Mouse (Mus musculus): ENCODE results near the gene Coro1b.

GRCm38 (mm10) chr19:4184976-4185975 is 36.9 kb downstream of the Coro1b start:
- TF ChIP-seq CTCF (conservative IDR thresholded peaks at IDR 0.05 in 1 of 2, IDR thresholded peaks at IDR 0.05 in 1 of 2; ENCODE audit: low read depth in 2 of 2, low read length in 2 of 2) (no peak), EP300 (IDR thresholded peaks at IDR 0.05; ENCODE audit: low read length) (no peak; the same call in 1 of the 2 replicates), GABPA (IDR thresholded peaks at IDR 0.05; ENCODE audit: insufficient replicate concordance, low read depth, low read length) (no peak), MAFK (IDR thresholded peaks at IDR 0.05; ENCODE audit: insufficient replicate concordance, low read length) (no peak), USF1 (IDR thresholded peaks at IDR 0.05; ENCODE audit: low read depth, low read length) (no peak), ETS1 (conservative IDR thresholded peaks at IDR 0.05; ENCODE audit: low read depth, low read length) (no peak), NRF1 (IDR thresholded peaks at IDR 0.05; ENCODE audit: low read depth, low read length) (no peak), CHD2 (IDR thresholded peaks at IDR 0.05; ENCODE audit: low read length) (no peak), ZC3H11A (IDR thresholded peaks at IDR 0.05; ENCODE audit: low read depth, low read length) (no peak), MEF2A (IDR thresholded peaks at IDR 0.05; ENCODE audit: borderline replicate concordance, low read depth, low read length) (no peak)
